Mouse (Mus musculus) CH12.LX (cell line): ENCODE results near the gene Fbf1. TPM values are rescaled to one million over a fixed set of nuclear protein-coding genes. Genes with fewer than 3 reads are reported as not detected.

Source experiments
- DNase-seq: peaks from one replicate; pipeline ENCODE4 v3.0.0-alpha.2; 2013; ENCODE audit errors: extremely low read depth
- H3K27ac ChIP-seq: 2 replicates; pipeline ENCODE4 v1.5.1; 2012; ENCODE audit warnings: low read depth, mild to moderate bottlenecking, control low read depth, moderate library complexity; ENCODE audit not compliant: insufficient read depth
- H3K27me3 ChIP-seq: replicated peaks from 2 replicates; pipeline ENCODE3; 2012; ENCODE audit warnings: inconsistent platforms
- H3K36me3 ChIP-seq, 2 experiments: replicated peaks in 1 of 2; 2 replicates each; pipeline versions ENCODE3 to v1.6.1; 2012; ENCODE audit warnings: inconsistent platforms in 1 of 2, low read length in 1 of 2, mild to moderate bottlenecking in 1 of 2, mixed read lengths in 1 of 2, moderate library complexity in 1 of 2; ENCODE audit not compliant: control insufficient read depth in 1 of 2, insufficient read depth in 1 of 2
- H3K4me1 ChIP-seq, 2 experiments: 2 replicates each; pipeline ENCODE4 v1.6.1; 2012; ENCODE audit warnings: inconsistent platforms in 1 of 2, moderate library complexity in 1 of 2; ENCODE audit not compliant: insufficient read depth in 2 of 2, control insufficient read depth in 1 of 2
- H3K4me2 ChIP-seq: 2 replicates; pipeline ENCODE4 v1.6.1; 2012; ENCODE audit warnings: low read depth, mild to moderate bottlenecking, control low read depth; ENCODE audit not compliant: poor library complexity, insufficient read depth, severe bottlenecking
- H3K4me3 ChIP-seq, 3 experiments: fragments of 150-350 bp in 1 of 3; sonication (generic) in 1 of 3; replicated peaks in 1 of 3; 2 replicates each; pipeline versions ENCODE3 to v1.5.1; 2011 to 2012; ENCODE audit warnings: low read depth in 2 of 3, low read length in 2 of 3, mild to moderate bottlenecking in 2 of 3, moderate library complexity in 2 of 3, control low read depth in 1 of 3, improper control_type of control experiment in 1 of 3, inconsistent platforms in 1 of 3, mixed read lengths in 1 of 3; ENCODE audit not compliant: poor library complexity in 1 of 3
- H3K79me2 ChIP-seq: replicated peaks from 2 replicates; pipeline ENCODE4 v1.6.1; 2012; ENCODE audit warnings: mild to moderate bottlenecking, moderate library complexity; ENCODE audit not compliant: control insufficient read depth, poor library complexity, insufficient read depth, severe bottlenecking; ENCODE audit errors: extremely low read depth
- H3K9ac ChIP-seq: 2 replicates; pipeline ENCODE4 v1.6.1; 2012; ENCODE audit warnings: low read depth, mild to moderate bottlenecking, control low read depth, moderate library complexity; ENCODE audit not compliant: insufficient read depth
- H3K9me3 ChIP-seq: replicated peaks from 2 replicates; pipeline ENCODE3; 2012; ENCODE audit warnings: low read length, inconsistent platforms, mixed read lengths
- BHLHE40 ChIP-seq: IDR thresholded peaks from 2 replicates; pipeline ENCODE4 v1.6.1; 2011; ENCODE audit warnings: mild to moderate bottlenecking, low read depth, low read length, improper control_type of control experiment
- EP300 ChIP-seq: IDR thresholded peaks from 2 replicates; pipeline ENCODE4 v1.6.1; 2011; ENCODE audit warnings: low read length, improper control_type of control experiment
- GABPA ChIP-seq: IDR thresholded peaks from 2 replicates; pipeline ENCODE4 v1.6.1; 2012; ENCODE audit warnings: low read depth, low read length, improper control_type of control experiment, inconsistent platforms; ENCODE audit not compliant: insufficient replicate concordance
- HCFC1 ChIP-seq: IDR thresholded peaks from 2 replicates; pipeline ENCODE4 v1.6.1; 2012; ENCODE audit warnings: low read depth, mild to moderate bottlenecking, inconsistent platforms, low read length, improper control_type of control experiment
- IRF4 ChIP-seq: IDR thresholded peaks from 2 replicates; pipeline ENCODE4 v1.6.1; 2014; ENCODE audit warnings: low read depth, mild to moderate bottlenecking, inconsistent platforms, low read length, improper control_type of control experiment
- JUN ChIP-seq: IDR thresholded peaks from 2 replicates; pipeline ENCODE4 v1.6.1; 2011; ENCODE audit warnings: low read depth, mild to moderate bottlenecking, low read length, improper control_type of control experiment, moderate library complexity; ENCODE audit not compliant: insufficient read depth
- KAT2A ChIP-seq: IDR thresholded peaks from 2 replicates; pipeline ENCODE4 v1.6.1; 2012; ENCODE audit warnings: low read length, improper control_type of control experiment, inconsistent platforms; ENCODE audit not compliant: insufficient replicate concordance
- MEF2A ChIP-seq: IDR thresholded peaks from 2 replicates; pipeline ENCODE4 v1.6.1; 2014; ENCODE audit warnings: low read depth, mild to moderate bottlenecking, inconsistent platforms, low read length, improper control_type of control experiment, borderline replicate concordance
- MYC ChIP-seq: IDR thresholded peaks from 2 replicates; pipeline ENCODE4 v1.6.1; 2011; ENCODE audit warnings: low read depth, mild to moderate bottlenecking, improper control_type of control experiment, low read length
- NELFE ChIP-seq: IDR thresholded peaks from 2 replicates; pipeline ENCODE4 v1.6.1; 2011; ENCODE audit warnings: low read depth, low read length, improper control_type of control experiment
- NRF1 ChIP-seq: IDR thresholded peaks from 2 replicates; pipeline ENCODE4 v1.6.1; 2014; ENCODE audit warnings: low read depth, mild to moderate bottlenecking, inconsistent platforms, low read length, improper control_type of control experiment, moderate library complexity
- PAX5 ChIP-seq: IDR thresholded peaks from 2 replicates; pipeline ENCODE4 v1.6.1; 2012; ENCODE audit warnings: low read length, inconsistent platforms, mixed read lengths
- POLR2A ChIP-seq: IDR thresholded peaks from 2 replicates; pipeline ENCODE4 v1.6.1; 2011; ENCODE audit warnings: low read depth, mild to moderate bottlenecking, improper control_type of control experiment, low read length
- POLR2AphosphoS2 ChIP-seq: IDR thresholded peaks from 2 replicates; pipeline ENCODE4 v1.6.1; 2011; ENCODE audit warnings: low read depth, low read length, improper control_type of control experiment
- SIN3A ChIP-seq: IDR thresholded peaks from 2 replicates; pipeline ENCODE4 v1.6.1; 2012; ENCODE audit warnings: low read length, improper control_type of control experiment, inconsistent platforms
- TCF12 ChIP-seq: IDR thresholded peaks from 2 replicates; pipeline ENCODE4 v1.6.1; 2014; ENCODE audit warnings: low read depth, mild to moderate bottlenecking, inconsistent platforms, low read length, improper control_type of control experiment
- UBTF ChIP-seq: IDR thresholded peaks from 2 replicates; pipeline ENCODE4 v1.6.1; 2012; ENCODE audit warnings: low read depth, mild to moderate bottlenecking, inconsistent platforms, low read length, improper control_type of control experiment, moderate library complexity
- USF2 ChIP-seq: conservative IDR thresholded peaks from 2 replicates; pipeline ENCODE4 v1.6.1; 2011; ENCODE audit warnings: low read depth, low read length, improper control_type of control experiment
- ZC3H11A ChIP-seq: IDR thresholded peaks from 2 replicates; pipeline ENCODE4 v1.6.1; 2012; ENCODE audit warnings: low read depth, mild to moderate bottlenecking, inconsistent platforms, low read length, improper control_type of control experiment
- ZKSCAN1 ChIP-seq: IDR thresholded peaks from 2 replicates; pipeline ENCODE4 v1.6.1; 2012; ENCODE audit warnings: low read depth, inconsistent platforms, low read length, improper control_type of control experiment, borderline replicate concordance
- ZMIZ1 ChIP-seq: IDR thresholded peaks from 2 replicates; pipeline ENCODE4 v1.6.1; 2012; ENCODE audit warnings: low read depth, mild to moderate bottlenecking, inconsistent platforms, low read length, improper control_type of control experiment
- ZNF384 ChIP-seq: IDR thresholded peaks from 2 replicates; pipeline ENCODE4 v1.6.1; 2012; ENCODE audit warnings: low read depth, low read length, improper control_type of control experiment, inconsistent platforms
- dilution Hi-C: fragments of 300-500 bp; cut with MboI; formaldehyde crosslinking; loops from 2 replicates; pipeline ENCODE4 v1.14.3; 2020; ENCODE audit warnings: low sequenced_read_pairs; ENCODE audit not compliant: extremely low pct_unique_long_range_greater_than_20kb, extremely low pct_ligation_motif_present
- in situ Hi-C: fragments of 300-500 bp; cut with MboI; formaldehyde crosslinking; loops from 3 replicates; pipeline ENCODE4 v1.14.3; 2019; ENCODE audit warnings: low sequenced_read_pairs, low pct_ligation_motif_present, low pct_unique_long_range_greater_than_20kb, mixed read lengths
- polyA plus RNA-seq: library from polyadenylated mRNA; unstranded; fragments of >175 nt; gene quantifications from 2 replicates; pipeline ENCODE4 v1.2.1, GENCODE M21; 2012; ENCODE audit warnings: low read depth; ENCODE audit not compliant: insufficient read length
- total RNA-seq, 2 experiments: library from RNA; depleted of rRNA; stranded (reverse); fragments of 300-350 nt in 1 of 2; fragments of >200 nt in 1 of 2; gene quantifications; 2 replicates each; pipeline ENCODE4 v1.2.3; 2012 to 2014

Gene Fbf1
- total and polyA plus RNA-seq, 3 experiments: 23.9 to 44.8 (median 39.0) TPM

DNA sequence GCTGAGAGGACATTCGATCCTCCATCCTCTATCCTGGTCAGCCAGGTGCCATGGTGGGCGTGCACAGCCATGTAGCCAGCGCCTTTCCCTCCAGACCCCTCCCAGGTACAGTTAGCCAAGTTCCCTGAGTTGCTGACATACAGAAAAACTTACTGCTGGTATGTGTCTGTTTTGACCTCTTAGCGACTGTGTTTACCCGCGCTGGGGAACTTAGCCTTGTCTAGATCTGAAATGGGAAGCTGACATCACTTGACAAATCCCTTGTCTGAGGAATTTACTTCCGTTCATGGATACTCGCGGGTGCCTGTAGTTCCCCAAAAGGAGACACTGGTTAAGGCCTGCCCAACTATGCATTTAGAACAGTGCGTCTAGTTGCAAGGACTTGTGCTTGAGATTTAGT is 57.4 kb downstream of the Fbf1 start:
- Histone ChIP-seq H3K4me2 (no peak overlapping the region), H3K9ac (no peak overlapping the region), H3K79me2 (no peaks in the 10 kb centered on the region), H3K27me3 (no peaks in the 10 kb centered on the region), H3K36me3 (no peaks in the 10 kb centered on the region), H3K4me1 (peaks cover 12 to 13% of the 10 kb centered on the region in 2 experiments), H3K9me3 (peaks cover 12% of the 10 kb centered on the region), H3K4me3 (no peak overlapping the region), H3K27ac (no peak overlapping the region)
- TF ChIP-seq ZMIZ1 (no peak), USF2 (no peak), UBTF (no peak), MEF2A (no peak)
- in situ Hi-C loops (no loop called here), dilution Hi-C loops (no loop called here)
- no peak for DNase-seq

DNA sequence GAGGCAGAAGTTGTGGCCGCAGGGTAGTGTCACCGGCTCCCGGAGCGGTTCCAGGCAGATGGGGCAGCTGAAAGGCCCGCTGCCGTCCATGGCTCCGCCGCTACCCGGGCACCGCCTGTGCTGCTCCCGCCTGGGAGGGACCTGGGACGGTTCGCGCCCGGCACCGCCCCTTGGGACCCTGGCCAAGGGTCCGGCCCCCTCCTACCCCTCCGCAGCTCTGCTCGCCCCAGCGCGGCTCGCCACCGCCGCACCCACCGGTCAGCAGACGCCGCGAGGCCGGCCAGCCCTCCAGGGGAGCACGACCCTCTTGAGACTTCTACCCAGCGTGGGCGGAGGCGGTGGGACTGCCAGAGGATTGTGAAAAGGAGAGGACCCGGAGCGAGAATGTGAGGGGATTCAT is 57.8 kb downstream of the Fbf1 start:
- peaks cover 12 to 13% of the 10 kb centered on the region in 2 experiments for H3K4me1 ChIP-seq
- TF ChIP-seq POLR2AphosphoS2 (no peak), MEF2A (no peak), HCFC1 (no peak), NRF1 (no peak), ZNF384 (no peak), ZKSCAN1 (no peak), TCF12 (no peak), GABPA (no peak), PAX5 (no peak), SIN3A (no peak), EP300 (no peak), NELFE (no peak), JUN (no peak), POLR2A (no peak), ZC3H11A (no peak), BHLHE40 (no peak), IRF4 (no peak), KAT2A (no peak), MYC (no peak)
- H3K9ac ChIP-seq: no peak overlapping the region
- in situ Hi-C loops (no loop called here), dilution Hi-C loops (no loop called here)
- H3K4me2 ChIP-seq: no peak overlapping the region
- no peaks in the 10 kb centered on the region for H3K27me3 ChIP-seq
- DNase-seq: no peak
- H3K4me3 ChIP-seq: no peak overlapping the region
- H3K9me3 ChIP-seq: peaks cover 12% of the 10 kb centered on the region
- H3K79me2 ChIP-seq: no peaks in the 10 kb centered on the region
- H3K27ac ChIP-seq: no peak overlapping the region
- H3K36me3 ChIP-seq: no peaks in the 10 kb centered on the region
